Mouse (Mus musculus) ES-Bruce4 (cell line): ENCODE data around the gene Txlng. TPM values are rescaled to one million over a fixed set of nuclear protein-coding genes. Genes with fewer than 3 reads are reported as not detected.

Experiments
- H3K27ac ChIP-seq: 2 replicates; pipeline ENCODE4 v1.5.1; 2012; ENCODE audit warnings: low read length, inconsistent platforms; ENCODE audit not compliant: insufficient read depth
- H3K27me3 ChIP-seq: 2 replicates; pipeline ENCODE4 v1.6.1; 2012; ENCODE audit warnings: mild to moderate bottlenecking, low read length, inconsistent platforms; ENCODE audit not compliant: control insufficient read depth, poor library complexity, insufficient read depth, severe bottlenecking
- H3K36me3 ChIP-seq: 2 replicates; pipeline ENCODE4 v1.6.1; 2012; ENCODE audit warnings: inconsistent platforms, mild to moderate bottlenecking, low read length, moderate library complexity; ENCODE audit not compliant: control insufficient read depth, poor library complexity, insufficient read depth, severe bottlenecking
- H3K4me1 ChIP-seq: one replicate; pipeline ENCODE4 v1.8.1; 2011; ENCODE audit warnings: low read length; ENCODE audit not compliant: control insufficient read depth, insufficient read depth
- H3K4me3 ChIP-seq: 2 replicates; pipeline ENCODE4 v1.5.1; 2011; ENCODE audit warnings: low read depth, mild to moderate bottlenecking, low read length
- H3K9ac ChIP-seq: 2 replicates; pipeline ENCODE4 v1.6.1; 2012; ENCODE audit warnings: low read depth, mild to moderate bottlenecking, inconsistent platforms; ENCODE audit not compliant: poor library complexity, severe bottlenecking
- H3K9me3 ChIP-seq: replicated peaks from 2 replicates; pipeline ENCODE4 v1.6.1; 2012; ENCODE audit warnings: mild to moderate bottlenecking, low read length, inconsistent platforms; ENCODE audit not compliant: control insufficient read depth, poor library complexity, insufficient read depth, severe bottlenecking
- CTCF ChIP-seq: IDR thresholded peaks from one replicate; pipeline ENCODE4 v1.8.1; 2011; ENCODE audit warnings: low read depth, low read length
- EP300 ChIP-seq: IDR thresholded peaks from 2 replicates; pipeline ENCODE4 v1.6.1; 2011; ENCODE audit warnings: low read depth, low read length; ENCODE audit not compliant: insufficient read depth
- POLR2A ChIP-seq: IDR thresholded peaks from one replicate; pipeline ENCODE4 v1.8.1; 2011; ENCODE audit warnings: low read length; ENCODE audit not compliant: insufficient read depth
- polyA plus RNA-seq: library from polyadenylated mRNA; stranded (reverse); fragments of >200 nt; gene quantifications from 2 replicates; pipeline ENCODE4 v1.2.4, GENCODE M21; 2011; ENCODE audit warnings: low read depth; ENCODE audit not compliant: missing spikeins, insufficient read depth, insufficient read length

The Txlng gene
- 66.3 and 67.1 TPM in 2 replicates for polyA plus RNA-seq

GRCm38 (mm10) chrX:162829203-162829708 is at the start of gene Txlng:
Txlng (minus strand) TSS chrX:162829454.
- Histone ChIP-seq H3K27ac (peak within 1 kb of the TSS; percentile 83), H3K4me1 (no peaks in the 10 kb centered on the region), H3K27me3 (no peaks in the 10 kb centered on the region), H3K9ac (peak within 1 kb of the TSS; percentile 82), H3K4me3 (peak within 1 kb of the TSS; percentile 97), H3K36me3 (peaks cover 4% of the 10 kb centered on the region), H3K9me3 (no peaks in the 10 kb centered on the region)
- no peak for TF ChIP-seq EP300
- peak; percentile 61 for TF ChIP-seq POLR2A

GRCm38 (mm10) chrX:162878236-162878635 is 49.0 kb upstream of the Txlng start:
- H3K27ac ChIP-seq, result no peak overlapping the region
- no peaks in the 10 kb centered on the region for H3K9me3 ChIP-seq
- H3K36me3 ChIP-seq, result peaks cover 5% of the 10 kb centered on the region
- no peaks in the 10 kb centered on the region for H3K4me1 ChIP-seq
- no peak overlapping the region for H3K9ac ChIP-seq
- H3K27me3 ChIP-seq, result no peaks in the 10 kb centered on the region
- no peak overlapping the region for H3K4me3 ChIP-seq
- TF ChIP-seq POLR2A (no peak), EP300 (no peak), CTCF (no peak)

- H3K27ac ChIP-seq, result no peak overlapping the region
- H3K4me1 ChIP-seq, result no peaks in the 10 kb centered on the region
- peaks cover 4% of the 10 kb centered on the region; the same call in 1 of the 2 replicates for H3K36me3 ChIP-seq
- H3K27me3 ChIP-seq, result no peaks in the 10 kb centered on the region
- H3K4me3 ChIP-seq, result no peak overlapping the region
- H3K9ac ChIP-seq, result no peak overlapping the region
- no peaks in the 10 kb centered on the region for H3K9me3 ChIP-seq
- no peak for TF ChIP-seq EP300
- no peak for TF ChIP-seq POLR2A
- TF ChIP-seq CTCF, result no peak
Observed at GRCm38 (mm10) chrX:162873761-162874160, 44.5 kb upstream of the Txlng start.

- Histone ChIP-seq H3K9me3 (no peaks in the 10 kb centered on the region), H3K4me3 (no peak overlapping the region), H3K4me1 (no peaks in the 10 kb centered on the region), H3K27me3 (no peaks in the 10 kb centered on the region), H3K9ac (no peak overlapping the region), H3K36me3 (no peaks in the 10 kb centered on the region), H3K27ac (no peak overlapping the region)
- TF ChIP-seq CTCF, result peak; percentile 80
- TF ChIP-seq EP300, result no peak
Observed at GRCm38 (mm10) chrX:162871734-162872517, 42.7 kb upstream of the Txlng start.

GRCm38 (mm10) chrX:162868294-162868965 is 39.2 kb upstream of the Txlng start:
- TF ChIP-seq POLR2A, result no peak
- no peak for TF ChIP-seq CTCF
- no peak for TF ChIP-seq EP300

GRCm38 (mm10) chrX:162848682-162849081 is 19.4 kb upstream of the Txlng start:
- Histone ChIP-seq H3K27me3 (no peaks in the 10 kb centered on the region), H3K9ac (no peak overlapping the region), H3K4me1 (peaks cover 1% of the 10 kb centered on the region), H3K4me3 (no peak overlapping the region), H3K9me3 (no peaks in the 10 kb centered on the region), H3K27ac (peak overlapping the region; percentile 19; the same call in 1 of the 2 replicates), H3K36me3 (no peaks in the 10 kb centered on the region)
- TF ChIP-seq EP300 (no peak), POLR2A (no peak), CTCF (no peak)

More at GRCm38 (mm10) chrX:162868294-162868965, 39.2 kb upstream of the Txlng start:
- Histone ChIP-seq H3K4me3 (no peak overlapping the region), H3K27ac (no peak overlapping the region), H3K9me3 (no peaks in the 10 kb centered on the region), H3K4me1 (no peaks in the 10 kb centered on the region), H3K27me3 (no peaks in the 10 kb centered on the region), H3K9ac (no peak overlapping the region), H3K36me3 (no peaks in the 10 kb centered on the region)
